Mouse (Mus musculus): Measurements from ENCODE around the gene P2ry6. TPM values are rescaled to one million over a fixed set of nuclear protein-coding genes. Genes with fewer than 3 reads are reported as not detected.

Gene P2ry6
- polyA plus RNA-seq, 1 experiment from 2014 or later, result 3.0 TPM

- Histone ChIP-seq H3K4me2 (replicated peaks) (no peak overlapping the region), H3K36me3 (no peaks in the 10 kb centered on the region), H3K4me3 (no peak overlapping the region), H3K9me3 (no peaks in the 10 kb centered on the region), H3K27me3 (0 out of 2 replicates have a peak, but pooled peaks cover 4% of the 10 kb centered on the region), H3K27ac (replicated peaks) (no peak overlapping the region), H3K4me1 (no peaks in the 10 kb centered on the region), H3K9ac (replicated peaks) (no peak overlapping the region)
- WGBS, result 79% methylated on average over 6 of the region's 6 CpGs
- ATAC-seq (ENCODE audit: low FRiP score, low read depth), result no peak
Observed at GRCm38 (mm10) chr7:101002274-101002673, 27.8 kb upstream of the P2ry6 start.

GRCm38 (mm10) chr7:100999623-101000022 is 25.2 kb upstream of the P2ry6 start:
- Histone ChIP-seq H3K4me3 (no peak overlapping the region), H3K27me3 (no peaks in the 10 kb centered on the region), H3K9me3 (no peaks in the 10 kb centered on the region), H3K9ac (replicated peaks) (no peak overlapping the region), H3K4me1 (no peaks in the 10 kb centered on the region), H3K4me2 (replicated peaks) (no peak overlapping the region), H3K36me3 (no peaks in the 10 kb centered on the region), H3K27ac (replicated peaks) (no peak overlapping the region)
- no peak for ATAC-seq (ENCODE audit: low FRiP score, low read depth)
- WGBS, result 87% methylated on average over 5 of the region's 5 CpGs

GRCm38 (mm10) chr7:100998578-100998960 is 24.1 kb upstream of the P2ry6 start:
- no peaks in the 10 kb centered on the region for H3K27me3 ChIP-seq
- no peak overlapping the region for H3K27ac ChIP-seq (replicated peaks)
- H3K4me2 ChIP-seq (replicated peaks), result no peak overlapping the region
- no peak for ATAC-seq (ENCODE audit: low FRiP score, low read depth)
- H3K9me3 ChIP-seq, result no peaks in the 10 kb centered on the region
- 92% methylated on average over 24 of the region's 24 CpGs for WGBS
- H3K9ac ChIP-seq (replicated peaks), result no peak overlapping the region
- no peaks in the 10 kb centered on the region for H3K36me3 ChIP-seq
- no peak overlapping the region for H3K4me3 ChIP-seq
- no peaks in the 10 kb centered on the region for H3K4me1 ChIP-seq

- no peak overlapping the region for H3K9ac ChIP-seq (replicated peaks)
- no peaks in the 10 kb centered on the region for H3K4me1 ChIP-seq
- H3K4me3 ChIP-seq, result no peak overlapping the region
- ATAC-seq (ENCODE audit: low FRiP score, low read depth), result no peak
- H3K4me2 ChIP-seq (replicated peaks), result no peak overlapping the region
- H3K27ac ChIP-seq (replicated peaks), result no peak overlapping the region
- H3K9me3 ChIP-seq, result no peaks in the 10 kb centered on the region
- H3K36me3 ChIP-seq, result no peaks in the 10 kb centered on the region
- WGBS, result 85% methylated on average over 31 of the region's 31 CpGs
- no peaks in the 10 kb centered on the region for H3K27me3 ChIP-seq
Observed at GRCm38 (mm10) chr7:100997951-100998577, 23.6 kb upstream of the P2ry6 start.

- ATAC-seq (ENCODE audit: low FRiP score, low read depth), result no peak
- Histone ChIP-seq H3K9me3 (no peaks in the 10 kb centered on the region), H3K36me3 (no peaks in the 10 kb centered on the region), H3K4me1 (no peaks in the 10 kb centered on the region), H3K9ac (replicated peaks) (no peak overlapping the region), H3K27ac (replicated peaks) (no peak overlapping the region), H3K4me3 (no peak overlapping the region), H3K4me2 (replicated peaks) (no peak overlapping the region), H3K27me3 (no peaks in the 10 kb centered on the region)
- WGBS, result 63% methylated on average over 1 of the region's 1 CpGs
Observed at GRCm38 (mm10) chr7:100997215-100997614, 22.8 kb upstream of the P2ry6 start.

GRCm38 (mm10) chr7:100995951-100996350 is 21.5 kb upstream of the P2ry6 start:
- no peak for ATAC-seq (ENCODE audit: low FRiP score, low read depth)
- no peak overlapping the region for H3K9ac ChIP-seq (replicated peaks)
- WGBS, result 91% methylated on average over 3 of the region's 3 CpGs
- H3K4me1 ChIP-seq, result no peaks in the 10 kb centered on the region
- no peaks in the 10 kb centered on the region for H3K27me3 ChIP-seq
- H3K36me3 ChIP-seq, result no peaks in the 10 kb centered on the region
- no peak overlapping the region for H3K4me2 ChIP-seq (replicated peaks)
- H3K27ac ChIP-seq (replicated peaks), result no peak overlapping the region
- no peak overlapping the region for H3K4me3 ChIP-seq
- no peaks in the 10 kb centered on the region for H3K9me3 ChIP-seq

GRCm38 (mm10) chr7:100995260-100995864 is 20.9 kb upstream of the P2ry6 start:
- Histone ChIP-seq H3K27ac (replicated peaks) (no peak overlapping the region), H3K9ac (replicated peaks) (no peak overlapping the region), H3K9me3 (no peaks in the 10 kb centered on the region), H3K4me2 (replicated peaks) (no peak overlapping the region), H3K4me3 (no peak overlapping the region), H3K27me3 (no peaks in the 10 kb centered on the region), H3K4me1 (0 out of 2 replicates have a peak, but pooled peaks cover 5% of the 10 kb centered on the region), H3K36me3 (no peaks in the 10 kb centered on the region)
- 86% methylated on average over 7 of the region's 7 CpGs for WGBS
- no peak for ATAC-seq (ENCODE audit: low FRiP score, low read depth)

- ATAC-seq (ENCODE audit: low FRiP score, low read depth), result no peak
- Histone ChIP-seq H3K27me3 (no peaks in the 10 kb centered on the region), H3K4me1 (0 out of 2 replicates have a peak, but pooled peaks cover 6% of the 10 kb centered on the region), H3K9ac (replicated peaks) (no peak overlapping the region), H3K36me3 (no peaks in the 10 kb centered on the region), H3K4me2 (replicated peaks) (no peak overlapping the region), H3K4me3 (no peak overlapping the region), H3K27ac (replicated peaks) (no peak overlapping the region), H3K9me3 (no peaks in the 10 kb centered on the region)
- WGBS, result 51% methylated on average over 4 of the region's 4 CpGs
Observed at GRCm38 (mm10) chr7:100993166-100993565, 18.7 kb upstream of the P2ry6 start.

GRCm38 (mm10) chr7:100991972-100992371 is 17.5 kb upstream of the P2ry6 start:
- WGBS, result 89% methylated on average over 3 of the region's 3 CpGs
- ATAC-seq (ENCODE audit: low FRiP score, low read depth), result no peak

GRCm38 (mm10) chr7:100990636-100991311 is 16.3 kb upstream of the P2ry6 start:
- H3K27ac ChIP-seq (replicated peaks), result no peak overlapping the region
- H3K4me3 ChIP-seq, result no peak overlapping the region
- no peak for ATAC-seq (ENCODE audit: low FRiP score, low read depth)

More at GRCm38 (mm10) chr7:100991972-100992371, 17.5 kb upstream of the P2ry6 start:
- Histone ChIP-seq H3K27me3 (no peaks in the 10 kb centered on the region), H3K9ac (replicated peaks) (no peak overlapping the region), H3K36me3 (no peaks in the 10 kb centered on the region), H3K9me3 (no peaks in the 10 kb centered on the region), H3K27ac (replicated peaks) (no peak overlapping the region), H3K4me3 (no peak overlapping the region), H3K4me2 (replicated peaks) (no peak overlapping the region), H3K4me1 (0 out of 2 replicates have a peak, but pooled peaks cover 6% of the 10 kb centered on the region)

GRCm38 (mm10) chr7:100988092-100988491 is 13.6 kb upstream of the P2ry6 start:
- WGBS, result 25% methylated on average over 9 of the region's 9 CpGs
- Histone ChIP-seq H3K36me3 (no peaks in the 10 kb centered on the region), H3K27ac (replicated peaks) (no peak overlapping the region), H3K4me2 (replicated peaks) (no peak overlapping the region), H3K9me3 (no peaks in the 10 kb centered on the region), H3K27me3 (no peaks in the 10 kb centered on the region), H3K4me1 (peaks cover 17% of the 10 kb centered on the region), H3K4me3 (no peak overlapping the region), H3K9ac (replicated peaks) (no peak overlapping the region)
- ATAC-seq (ENCODE audit: low FRiP score, low read depth), result no peak

More at GRCm38 (mm10) chr7:100990636-100991311, 16.3 kb upstream of the P2ry6 start:
- no peak overlapping the region for H3K4me2 ChIP-seq (replicated peaks)
- 0 out of 2 replicates have a peak, but pooled peaks cover 6% of the 10 kb centered on the region for H3K4me1 ChIP-seq
- WGBS, result 33% methylated on average over 9 of the region's 9 CpGs
- no peaks in the 10 kb centered on the region for H3K9me3 ChIP-seq
- no peak overlapping the region for H3K9ac ChIP-seq (replicated peaks)
- H3K27me3 ChIP-seq, result no peaks in the 10 kb centered on the region
- no peaks in the 10 kb centered on the region for H3K36me3 ChIP-seq

Measured in midbrain, embryonic 12.5 days (tissue).